Mouse (Mus musculus) cerebral cortex, adult 2 months (tissue): ENCODE results near the gene Klhl5.

ENCODE experiments used
- WGBS: fragments of 180-500 bp; shearing (Covaris S2); methylation state at CpG from one replicate; pipeline ENCODE4 v1.1.7; 2018; 5-methylcytosine and 5-hydroxymethylcytosine counted together

Klhl5 gene

GRCm38 (mm10) chr5:65146749-65147148 is 39.4 kb downstream of the Klhl5 start:
- 86% methylated on average over 6 of the region's 6 CpGs for WGBS

DNA sequence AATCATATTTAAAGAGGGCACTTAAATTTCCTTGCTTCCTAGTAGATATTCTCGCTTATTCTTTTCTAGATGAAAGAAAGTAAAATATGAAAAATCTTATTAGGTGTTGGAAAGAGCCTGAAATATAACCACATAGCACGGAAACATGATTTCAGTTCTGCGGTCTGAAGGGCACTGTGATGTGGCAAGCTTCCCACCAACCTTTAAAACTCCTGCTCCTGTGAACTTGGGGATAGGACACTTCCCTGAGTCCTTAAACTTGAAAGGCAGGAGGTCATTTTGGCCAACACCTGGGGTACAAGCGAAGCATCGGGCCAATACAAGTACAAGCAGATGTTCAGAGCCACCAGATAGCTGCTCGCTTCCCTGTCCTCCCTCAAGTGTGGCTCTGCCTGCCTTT is 42.4 kb downstream of the Klhl5 start:
- 88% methylated on average over 6 of the region's 6 CpGs for WGBS

DNA sequence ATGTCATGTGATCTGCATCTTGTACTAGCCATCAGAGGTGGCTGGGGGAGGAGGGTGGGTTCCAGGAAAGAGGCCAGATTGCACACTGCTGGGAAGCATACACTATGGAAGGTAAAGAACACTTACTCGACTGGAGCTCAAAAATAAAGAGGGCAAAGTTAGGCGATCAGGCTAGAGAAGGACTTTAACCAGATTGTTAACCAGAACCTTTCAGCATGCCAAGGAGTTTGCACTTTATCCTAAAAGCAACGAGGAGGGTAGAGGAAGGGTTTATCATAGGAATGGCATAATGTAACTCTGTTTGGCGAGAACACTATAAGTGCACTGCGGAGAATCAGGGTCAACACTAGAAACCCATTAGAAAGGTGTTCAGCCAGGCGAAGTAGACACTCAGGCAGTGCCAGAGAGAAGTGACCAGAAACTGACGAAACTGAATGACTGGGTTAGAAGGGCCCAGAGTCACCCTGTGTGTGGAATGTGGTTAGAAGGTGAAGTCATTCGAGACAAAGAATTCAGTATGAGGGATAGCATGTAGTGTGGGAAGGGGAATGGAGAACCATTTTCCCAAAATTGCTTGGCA is 43.1 kb downstream of the Klhl5 start:
- WGBS, result 90% methylated on average over 8 of the region's 8 CpGs

GRCm38 (mm10) chr5:65151276-65151675 is 43.9 kb downstream of the Klhl5 start:
- WGBS, result 97% methylated on average over 3 of the region's 3 CpGs

DNA sequence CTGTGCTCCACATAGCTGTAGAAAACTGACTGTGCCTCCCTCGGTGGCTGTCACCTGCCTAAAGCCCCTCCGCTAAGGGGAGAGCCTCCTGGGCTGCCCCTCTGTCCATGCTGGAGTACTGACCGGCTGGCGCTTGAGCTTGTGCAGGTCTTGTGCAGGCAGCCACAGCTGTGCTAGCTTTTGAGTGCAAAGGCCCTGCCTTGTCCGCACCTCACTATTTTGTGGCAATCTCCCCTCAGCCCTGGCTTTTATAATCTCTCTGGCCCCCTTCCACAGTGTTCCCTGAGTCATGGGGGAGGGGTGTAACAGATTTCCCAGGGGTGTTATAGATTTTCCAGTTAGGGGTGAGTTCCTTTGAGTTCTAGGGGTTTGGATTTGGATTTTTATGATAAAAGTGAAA is 44.4 kb downstream of the Klhl5 start:
- WGBS, result 90% methylated on average over 5 of the region's 5 CpGs

- WGBS, result 90% methylated on average over 6 of the region's 6 CpGs
These were observed 46.9 kb downstream of the Klhl5 start for GRCm38 (mm10) chr5:65154287-65154686.

DNA sequence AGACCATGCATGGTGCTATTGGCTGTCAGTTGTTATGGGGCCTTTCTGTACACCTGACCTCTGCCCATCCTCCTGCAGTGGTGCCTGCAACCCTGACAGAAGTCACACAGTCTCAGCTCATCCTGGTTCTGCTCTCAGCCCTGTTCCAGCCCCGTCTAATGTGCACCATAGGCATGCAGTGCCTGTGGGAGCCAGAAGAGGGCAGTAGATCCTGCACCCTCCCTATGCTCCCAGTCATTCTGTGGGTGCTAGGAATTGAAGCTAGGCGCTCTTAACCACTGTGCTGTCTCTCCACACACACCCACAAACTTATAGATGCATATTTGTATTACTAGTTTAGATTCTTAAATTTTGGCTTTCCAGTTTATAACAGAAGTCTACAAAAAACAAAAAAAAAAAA is 49.5 kb downstream of the Klhl5 start:
- 78% methylated on average over 2 of the region's 2 CpGs for WGBS

GRCm38 (mm10) chr5:65157412-65158381 is 50.4 kb downstream of the Klhl5 start:
- WGBS, result 74% methylated on average over 22 of the region's 22 CpGs

DNA sequence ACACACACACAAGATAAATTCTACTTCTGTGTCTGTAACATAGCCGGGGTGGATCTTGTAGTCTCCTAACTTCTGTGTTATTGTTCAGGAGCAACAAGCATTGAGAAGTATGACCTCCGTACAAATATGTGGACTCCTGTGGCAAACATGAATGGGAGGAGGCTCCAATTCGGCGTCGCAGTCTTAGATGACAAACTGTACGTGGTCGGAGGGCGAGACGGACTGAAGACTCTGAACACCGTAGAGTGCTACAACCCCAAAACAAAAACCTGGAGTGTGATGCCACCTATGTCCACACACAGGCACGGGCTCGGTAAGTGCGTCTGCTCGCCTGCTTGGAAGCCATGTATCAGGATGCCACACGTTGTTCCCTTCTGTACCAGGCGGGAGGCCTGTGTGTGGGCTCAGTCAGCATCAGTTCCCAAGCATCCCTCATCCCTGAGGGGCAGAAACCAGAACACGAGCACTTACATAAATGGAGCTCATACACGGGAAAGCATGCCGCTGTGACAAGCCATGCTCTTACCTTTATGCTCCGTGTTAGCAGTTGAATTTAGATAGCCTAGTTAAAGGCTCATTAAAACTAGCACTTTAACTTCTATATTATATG is 51.5 kb downstream of the Klhl5 start:
- WGBS, result 73% methylated on average over 20 of the region's 20 CpGs

GRCm38 (mm10) chr5:65163001-65163400 is 55.7 kb downstream of the Klhl5 start:
- WGBS, result 79% methylated on average over 5 of the region's 5 CpGs

DNA sequence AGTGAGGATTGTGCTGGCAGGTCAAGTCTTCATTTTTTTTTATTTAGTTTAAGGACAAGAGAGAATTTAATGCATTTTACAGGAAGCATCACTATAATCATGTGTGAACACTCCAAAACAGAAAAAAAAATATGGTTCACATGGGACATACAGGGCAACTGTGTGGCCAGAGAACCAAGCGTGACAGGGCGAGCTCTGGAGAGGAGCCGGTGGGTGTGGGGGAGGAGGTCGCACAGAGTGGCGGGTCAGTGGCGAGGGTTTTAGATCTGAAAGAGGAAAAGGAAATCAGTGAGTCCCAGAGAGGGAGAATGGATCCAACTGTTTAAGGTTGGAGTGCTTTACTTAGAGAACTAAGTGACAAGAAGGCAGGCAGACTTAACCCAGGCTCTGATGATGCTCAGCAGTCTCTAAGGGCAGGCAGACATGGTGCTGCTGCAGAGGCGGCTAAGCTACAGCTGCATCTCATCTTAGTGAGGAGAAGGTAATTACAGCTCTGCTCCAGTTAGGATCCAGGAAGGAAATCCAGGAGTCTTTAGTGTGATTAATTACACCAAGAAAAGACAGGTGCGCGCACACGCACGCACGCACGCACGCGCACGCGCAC is 56.3 kb downstream of the Klhl5 start:
- WGBS, result 93% methylated on average over 17 of the region's 17 CpGs

GRCm38 (mm10) chr5:65170206-65170605 is 62.9 kb downstream of the Klhl5 start:
- WGBS, result 53% methylated on average over 9 of the region's 9 CpGs

DNA sequence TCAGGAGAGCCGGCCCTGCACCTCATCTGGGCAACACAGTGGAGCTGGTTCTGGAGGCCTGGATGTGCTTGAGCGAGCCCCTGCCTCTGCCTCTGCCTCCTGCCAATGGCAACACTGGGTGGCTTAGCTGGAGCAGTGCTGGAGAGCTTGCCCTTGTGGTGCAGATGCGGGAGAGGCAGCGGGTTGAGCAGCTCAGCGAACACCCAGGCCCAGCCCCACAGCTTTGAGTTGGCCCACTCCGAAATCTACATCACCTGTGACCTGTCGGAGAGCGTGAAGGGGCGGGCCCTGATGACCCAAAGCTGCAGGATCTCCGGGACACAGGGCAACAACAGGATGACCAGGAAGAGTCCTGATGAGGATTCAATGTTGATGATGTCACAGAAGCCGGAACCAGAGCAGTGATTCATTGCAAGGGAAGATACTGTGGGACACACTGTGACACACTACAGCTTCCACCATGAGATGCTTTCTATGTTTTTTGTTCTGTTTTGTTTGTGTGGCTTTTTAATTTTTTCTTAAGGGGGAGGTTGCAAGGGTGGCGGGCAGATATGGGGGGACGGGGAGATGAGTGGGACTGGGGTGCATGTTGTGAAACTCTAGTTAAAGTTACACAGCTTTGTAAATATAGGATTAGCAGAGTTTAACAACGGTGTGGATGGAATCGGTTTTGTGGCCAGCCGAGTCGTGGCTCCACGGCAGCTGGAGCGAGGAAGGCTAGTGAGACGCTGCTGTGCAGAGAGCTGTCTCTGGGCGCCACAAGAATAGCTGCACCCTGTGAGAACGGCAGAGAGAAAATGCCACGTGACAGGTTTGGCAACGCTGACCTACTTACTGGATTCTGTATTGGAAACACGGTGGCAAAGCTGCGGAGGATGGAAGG is 67.9 kb downstream of the Klhl5 start:
- WGBS, result 44% methylated on average over 26 of the region's 26 CpGs

DNA sequence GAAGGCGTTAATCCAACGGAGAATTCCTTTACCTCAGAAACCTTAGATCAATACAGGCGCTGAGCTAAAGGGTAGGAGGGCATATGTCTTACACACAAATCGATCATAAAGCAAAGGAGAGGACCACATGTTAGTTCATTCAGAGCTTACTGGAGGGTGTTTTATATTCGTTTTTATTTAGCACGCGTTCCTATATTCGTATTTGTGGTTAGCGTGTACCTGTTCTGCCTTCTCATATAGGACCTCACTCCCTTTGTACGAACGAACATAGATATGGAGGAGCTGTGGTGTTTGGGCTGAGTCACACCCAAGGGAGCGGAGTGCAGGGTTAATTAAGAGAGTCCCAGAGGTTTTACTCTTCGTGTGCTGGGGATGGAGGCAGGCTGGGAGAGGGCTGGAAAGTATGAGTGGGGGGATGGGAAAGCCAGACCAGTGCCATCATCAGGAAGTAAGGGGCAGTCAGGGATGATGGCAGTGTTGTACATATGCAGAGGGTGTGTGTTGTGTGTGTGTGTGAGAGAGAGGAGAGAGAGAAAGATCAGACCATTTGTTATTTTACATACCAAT is 68.7 kb downstream of the Klhl5 start:
- 26% methylated on average over 13 of the region's 13 CpGs for WGBS

DNA sequence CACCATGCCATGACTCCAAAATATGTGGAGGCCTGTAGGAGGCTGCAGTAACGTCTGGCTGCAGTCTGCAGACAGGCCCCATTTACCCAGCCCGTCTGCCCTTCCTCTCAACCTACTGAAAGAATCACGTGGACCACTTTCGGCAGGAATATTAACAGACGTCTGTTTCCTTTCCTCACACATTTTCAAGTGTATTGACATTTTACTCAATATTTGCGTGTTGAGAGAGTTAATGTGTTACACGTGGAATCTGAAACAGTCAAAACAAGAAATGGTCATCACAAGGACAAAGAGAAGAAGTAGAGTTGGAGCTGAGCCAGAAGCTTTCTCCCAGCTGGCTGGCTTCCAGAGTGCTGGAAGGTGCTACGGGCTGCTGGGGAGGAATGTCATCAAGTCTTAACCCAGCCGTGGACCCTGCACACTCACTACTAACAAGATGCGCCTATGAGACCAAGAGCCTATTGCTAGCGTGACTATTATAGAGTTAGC is 69.7 kb downstream of the Klhl5 start:
- 40% methylated on average over 11 of the region's 11 CpGs for WGBS

DNA sequence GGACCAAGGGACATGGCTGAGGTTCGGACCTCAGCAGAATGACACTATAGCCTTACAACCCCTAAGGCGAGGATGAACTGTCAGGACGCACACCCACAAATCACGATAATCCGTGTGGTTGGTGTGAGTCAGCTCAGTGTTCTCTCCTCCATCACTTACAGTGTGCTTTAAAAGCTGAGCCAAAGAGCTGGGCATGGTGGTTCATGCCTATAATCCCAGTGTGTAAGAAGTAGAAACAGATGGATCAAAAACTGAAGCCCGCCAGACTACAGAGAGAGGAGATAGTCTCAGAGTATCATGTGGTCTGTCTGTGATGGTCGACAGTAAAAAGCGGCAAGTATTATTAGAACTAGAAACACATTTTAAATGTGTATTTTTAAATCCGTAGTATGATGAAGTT is 71.1 kb downstream of the Klhl5 start:
- 60% methylated on average over 9 of the region's 9 CpGs for WGBS

DNA sequence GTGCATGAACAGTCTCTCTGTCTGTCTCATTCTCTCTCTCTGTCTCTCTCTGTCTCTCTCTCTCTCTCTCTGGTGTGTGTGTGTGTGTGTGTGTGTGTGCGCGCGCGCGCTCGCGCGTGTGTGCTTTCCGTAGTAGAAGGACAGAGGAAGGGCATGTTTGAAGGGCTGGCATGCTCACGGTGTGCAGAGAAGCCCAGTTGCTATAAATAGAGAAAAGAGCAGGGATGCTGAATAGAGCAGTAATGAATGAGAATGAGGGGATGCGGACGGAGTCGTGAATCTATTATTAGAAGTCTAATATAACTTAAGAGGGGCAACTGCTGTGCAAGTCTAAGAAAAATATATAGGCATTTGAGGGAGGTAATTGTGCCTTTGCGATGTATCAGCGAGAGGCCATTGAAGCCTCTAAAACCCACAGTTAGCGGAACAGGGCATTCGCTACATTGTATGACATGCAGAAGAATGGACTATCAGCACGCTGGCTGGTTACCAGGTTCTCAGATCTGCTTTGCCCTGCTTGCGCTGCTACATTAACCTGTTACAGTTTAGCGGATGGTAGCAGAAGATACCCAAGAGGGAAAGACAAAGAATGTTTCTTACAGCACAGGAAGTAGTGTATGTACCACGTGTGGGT is 73.9 kb downstream of the Klhl5 start:
- 56% methylated on average over 21 of the region's 21 CpGs for WGBS

- WGBS, result 72% methylated on average over 4 of the region's 4 CpGs
These were observed 74.4 kb downstream of the Klhl5 start for GRCm38 (mm10) chr5:65181794-65182169.

- WGBS, result 89% methylated on average over 1 of the region's 1 CpGs
These were observed 74.9 kb downstream of the Klhl5 start for GRCm38 (mm10) chr5:65182268-65182667.

- 41% methylated on average over 5 of the region's 5 CpGs for WGBS
These were observed 84.3 kb downstream of the Klhl5 start for GRCm38 (mm10) chr5:65191601-65192000.
